Mouse (Mus musculus) induced T-regulatory cell, adult 2 months (primary cell): Measurements from ENCODE around the gene Gorab.

ENCODE experiments used
- DNase-seq: peaks from one replicate; pipeline ENCODE4 v3.0.0-alpha.2; 2012; ENCODE audit warnings: low read depth

Gorab gene

DNA sequence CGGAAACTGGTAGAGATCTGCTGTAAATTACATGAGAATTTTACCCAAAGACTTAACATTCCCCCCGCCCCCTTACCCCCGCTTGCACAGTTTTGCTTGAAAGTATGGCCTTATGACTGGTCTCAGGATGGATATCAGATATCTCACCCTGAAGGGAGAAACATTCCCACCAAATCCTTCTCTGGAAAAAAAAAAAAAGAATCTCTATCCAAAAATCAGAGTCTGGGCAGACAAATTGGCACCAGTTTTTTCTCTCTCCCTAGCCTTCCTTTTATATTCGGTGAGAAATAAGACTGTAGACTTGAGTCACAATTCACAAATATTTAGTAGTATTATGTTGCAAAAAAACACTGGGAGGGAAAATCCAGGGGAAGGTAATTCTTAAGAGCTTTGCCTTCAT, 47.3 kb downstream of the Gorab start:
- DNase-seq, result no peak

DNA sequence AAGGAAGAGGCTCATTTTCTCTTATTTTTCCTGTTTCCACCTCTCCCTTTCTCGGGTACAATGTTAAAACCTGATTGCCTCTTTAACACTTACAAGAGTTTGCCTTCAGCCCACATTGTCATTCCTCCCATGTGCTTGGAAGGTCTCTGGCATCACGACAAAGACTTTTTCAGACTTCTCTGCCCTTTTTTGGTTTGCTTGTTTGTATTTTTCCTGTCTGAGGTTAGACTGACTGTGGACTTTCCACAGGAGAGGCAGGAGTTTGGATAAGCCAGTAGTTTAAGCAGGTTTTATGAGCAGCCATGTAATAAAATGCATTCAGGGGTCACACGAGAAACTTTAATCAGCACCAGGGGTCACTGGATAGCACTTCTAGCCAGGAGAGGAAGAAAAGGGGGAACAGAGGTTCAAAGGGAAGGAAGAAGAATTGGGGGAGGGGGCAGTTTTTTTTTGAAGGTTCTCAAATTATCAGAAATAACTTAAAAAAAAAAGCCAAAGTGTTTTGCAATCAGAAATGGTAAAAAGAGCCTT, 47.8 kb downstream of the Gorab start:
- DNase-seq, result no peak

DNA sequence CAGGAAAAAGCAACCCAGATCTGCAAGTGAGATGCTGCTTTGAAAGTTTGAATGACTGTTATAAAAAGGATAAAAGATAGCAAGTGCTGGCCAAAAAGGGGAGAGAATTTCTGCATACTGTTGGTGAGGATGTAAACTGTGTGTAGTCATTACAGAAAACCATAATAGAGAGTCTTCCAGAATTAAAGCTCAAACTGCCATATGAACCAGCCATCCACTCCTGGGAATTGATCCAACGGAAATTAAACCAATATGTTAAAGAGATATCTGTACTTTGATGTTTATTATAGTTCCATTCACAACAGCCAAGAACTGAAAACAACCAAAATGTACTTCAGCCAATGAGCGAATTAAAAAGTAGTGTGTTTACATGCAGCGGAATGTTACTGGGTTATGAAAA, 52.5 kb downstream of the Gorab start:
- DNase-seq, result no peak

DNA sequence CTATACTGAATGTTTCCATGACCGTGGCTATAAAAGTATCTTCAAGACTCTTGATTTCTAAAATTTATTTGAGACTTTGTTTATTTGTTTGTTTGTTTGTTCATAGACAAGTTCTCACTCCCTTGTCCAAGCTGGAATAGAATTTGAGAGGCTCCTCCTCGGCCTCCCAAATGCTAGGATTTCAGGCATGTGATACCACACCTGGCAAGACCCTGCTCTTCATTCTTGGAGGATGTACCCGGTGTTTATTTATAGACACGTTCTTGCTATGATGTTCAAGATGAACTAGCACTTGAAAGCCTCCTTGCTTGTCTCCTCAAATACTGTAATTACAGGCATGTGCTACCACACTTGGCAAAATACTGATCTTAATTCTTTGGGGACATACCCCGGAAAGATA, 57.9 kb downstream of the Gorab start:
- no peak for DNase-seq

DNA sequence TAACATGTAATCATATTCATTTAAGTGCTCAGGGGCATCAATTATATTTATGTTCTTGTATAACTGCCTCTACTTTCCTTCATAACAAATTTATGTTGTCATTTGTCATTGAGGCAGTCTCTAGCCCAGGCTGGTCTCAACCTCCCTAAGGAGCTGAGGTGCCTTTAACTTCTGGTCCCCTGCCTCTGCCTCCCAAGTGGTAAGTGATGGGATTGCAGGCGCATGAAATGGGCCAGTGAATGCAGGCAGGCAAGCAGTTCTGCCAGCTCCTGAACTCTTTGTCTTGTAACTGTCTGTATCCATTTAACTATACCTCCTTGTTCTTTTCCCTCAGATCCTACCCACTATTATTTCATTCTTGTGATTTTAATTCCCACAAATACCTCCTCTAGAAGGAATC, 58.5 kb downstream of the Gorab start:
- DNase-seq, result peak; percentile 14

DNA sequence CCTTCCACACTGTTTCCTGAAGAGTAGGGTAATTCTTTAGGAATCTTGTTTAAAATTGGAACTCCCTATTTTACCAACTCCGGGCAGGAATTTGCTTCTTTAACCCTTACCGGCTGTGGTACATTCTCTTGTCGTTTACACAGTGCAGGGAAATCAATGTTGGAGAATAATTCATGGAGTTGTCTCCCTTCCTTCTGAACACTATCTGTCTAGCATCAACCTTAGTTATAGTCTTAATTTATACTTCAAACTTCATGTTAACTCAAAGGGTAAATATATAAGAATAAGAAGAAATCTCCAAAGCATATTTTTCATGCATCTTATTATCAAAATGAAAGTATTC, 64.3 kb downstream of the Gorab start:
- no peak for DNase-seq

DNA sequence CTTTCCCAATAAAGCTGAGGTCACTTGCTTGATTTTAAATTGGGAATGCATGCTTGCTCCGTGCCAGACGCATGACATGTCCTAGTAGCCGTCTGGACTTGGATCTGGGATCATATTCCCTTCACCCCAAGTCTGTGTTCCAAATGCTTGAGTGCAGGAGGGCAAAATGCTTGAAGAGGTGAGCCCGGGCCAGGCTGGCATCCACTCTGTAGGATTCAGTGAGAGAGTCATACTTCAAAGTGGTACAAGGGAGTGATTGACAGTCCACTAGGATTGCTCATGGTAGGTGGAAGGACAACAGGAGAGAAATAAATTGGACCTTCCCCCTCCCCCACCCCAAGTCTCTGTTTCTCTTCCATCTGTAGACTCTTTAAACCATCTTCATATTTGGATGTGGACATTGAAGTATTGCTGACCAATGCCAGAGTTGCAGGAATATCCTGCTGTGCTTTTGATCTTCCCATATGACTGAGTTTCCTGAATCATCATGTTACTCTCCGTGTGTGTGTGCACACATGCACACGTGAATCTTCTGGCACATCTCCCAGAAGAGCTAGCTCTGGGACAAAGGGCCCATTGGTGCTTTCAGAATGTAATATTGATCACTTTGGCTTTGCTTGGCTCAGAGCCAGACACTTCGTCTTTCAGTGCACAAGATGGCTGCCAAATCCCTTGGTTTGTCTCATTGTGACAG, 64.8 kb downstream of the Gorab start:
- no peak for DNase-seq

DNA sequence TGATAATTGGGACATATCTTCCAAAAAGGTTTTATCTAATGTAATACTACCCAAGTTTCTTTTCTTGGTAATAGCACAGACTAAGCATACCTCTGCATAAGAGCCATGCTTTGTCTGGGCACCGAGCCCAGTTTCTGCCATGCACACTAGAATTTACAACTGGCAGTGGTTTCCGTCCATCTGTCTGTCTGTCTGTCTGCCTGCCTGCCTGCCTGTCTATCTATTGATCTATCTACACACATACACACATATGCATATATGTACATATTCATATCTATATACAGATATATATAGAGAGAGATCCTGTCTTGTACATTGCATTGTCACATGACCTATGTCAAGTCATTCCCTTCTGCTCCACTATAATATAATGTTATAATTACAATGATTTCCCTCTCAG, 65.6 kb downstream of the Gorab start:
- no peak for DNase-seq
